Mouse (Mus musculus) CD4-positive helper T cell, adult 2 months (primary cell): ENCODE data around the gene Cenpx.

Experiments used
- DNase-seq: peaks from one replicate; pipeline ENCODE4 v3.0.0-alpha.2; 2012; ENCODE audit warnings: low read depth, missing footprints, low spot score

Cenpx gene

DNA sequence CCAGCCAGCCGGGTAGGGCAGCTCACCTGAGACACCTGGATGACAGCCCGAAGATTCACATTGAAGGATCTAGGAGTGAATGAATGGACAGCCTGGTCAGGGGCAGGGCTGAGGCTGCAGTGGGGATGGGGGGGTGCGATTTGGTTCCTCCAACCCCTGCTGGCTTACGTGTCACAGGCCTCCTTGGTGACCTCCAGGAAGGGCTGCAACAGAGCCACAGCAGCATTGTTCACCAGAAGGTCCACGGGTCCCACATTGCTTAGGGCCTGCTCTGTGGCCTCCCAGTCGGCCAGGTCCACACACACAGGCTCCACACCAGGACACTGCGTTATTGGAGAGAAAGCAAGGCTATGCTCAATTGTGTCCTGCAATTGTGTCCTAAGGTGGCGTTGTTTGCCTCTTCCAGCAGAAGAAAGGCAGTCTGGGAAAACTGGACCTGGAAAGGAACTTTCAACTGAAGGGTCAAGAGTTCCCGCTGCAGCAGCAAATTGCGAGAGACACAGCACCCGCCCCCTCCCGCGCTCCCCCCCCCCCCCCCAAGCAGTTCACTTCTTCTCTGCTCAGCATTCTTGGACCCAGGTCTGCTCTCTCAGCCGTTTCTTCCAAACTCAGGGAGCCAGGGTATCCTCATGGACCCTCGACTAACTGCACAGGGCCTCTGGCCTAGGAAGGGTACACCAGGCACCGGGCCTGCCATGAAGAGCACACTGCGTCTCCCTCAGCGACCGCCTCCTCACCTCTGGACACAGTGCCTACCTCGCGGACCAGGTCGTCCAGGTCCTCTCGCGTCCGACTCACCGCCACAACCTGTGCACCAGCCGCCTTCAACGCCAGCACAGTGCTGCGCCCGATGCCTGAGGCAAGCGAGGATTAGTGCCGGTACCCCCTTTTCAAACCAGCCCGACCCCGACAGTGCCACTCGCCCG lies 13.0 kb upstream of the Cenpx start:
- no peak for DNase-seq

- no peak for DNase-seq
Observed at GRCm38 (mm10) chr11:120723509-120723908, 10.0 kb upstream of the Cenpx start.

- DNase-seq = no peak
Observed at GRCm38 (mm10) chr11:120722761-120723382, 9.3 kb upstream of the Cenpx start.

DNA sequence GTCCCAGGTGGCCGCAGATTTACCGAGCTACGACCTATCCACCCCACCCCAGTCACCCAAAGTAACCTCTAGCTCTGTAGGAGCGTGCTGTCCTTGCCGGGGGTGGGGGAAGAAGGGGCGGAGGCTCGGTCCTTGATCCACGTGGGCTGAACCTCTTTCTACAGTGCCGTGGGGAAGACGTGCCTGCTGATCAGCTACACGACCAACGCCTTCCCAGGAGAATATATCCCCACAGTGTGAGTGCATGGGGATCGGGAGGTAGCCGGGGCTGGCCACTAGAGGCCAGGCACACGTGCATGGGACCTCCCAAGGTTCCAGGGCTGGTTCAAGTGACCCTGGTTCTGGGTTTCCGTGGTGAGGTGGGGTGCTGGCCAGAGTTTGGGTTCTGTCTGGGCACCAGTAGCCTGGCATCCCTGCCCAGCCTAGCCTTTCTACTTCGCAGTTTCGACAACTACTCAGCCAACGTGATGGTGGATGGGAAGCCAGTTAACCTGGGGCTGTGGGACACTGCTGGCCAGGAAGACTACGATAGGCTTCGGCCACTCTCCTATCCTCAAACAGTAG lies 8.6 kb upstream of the Cenpx start:
- DNase-seq = no peak

DNA sequence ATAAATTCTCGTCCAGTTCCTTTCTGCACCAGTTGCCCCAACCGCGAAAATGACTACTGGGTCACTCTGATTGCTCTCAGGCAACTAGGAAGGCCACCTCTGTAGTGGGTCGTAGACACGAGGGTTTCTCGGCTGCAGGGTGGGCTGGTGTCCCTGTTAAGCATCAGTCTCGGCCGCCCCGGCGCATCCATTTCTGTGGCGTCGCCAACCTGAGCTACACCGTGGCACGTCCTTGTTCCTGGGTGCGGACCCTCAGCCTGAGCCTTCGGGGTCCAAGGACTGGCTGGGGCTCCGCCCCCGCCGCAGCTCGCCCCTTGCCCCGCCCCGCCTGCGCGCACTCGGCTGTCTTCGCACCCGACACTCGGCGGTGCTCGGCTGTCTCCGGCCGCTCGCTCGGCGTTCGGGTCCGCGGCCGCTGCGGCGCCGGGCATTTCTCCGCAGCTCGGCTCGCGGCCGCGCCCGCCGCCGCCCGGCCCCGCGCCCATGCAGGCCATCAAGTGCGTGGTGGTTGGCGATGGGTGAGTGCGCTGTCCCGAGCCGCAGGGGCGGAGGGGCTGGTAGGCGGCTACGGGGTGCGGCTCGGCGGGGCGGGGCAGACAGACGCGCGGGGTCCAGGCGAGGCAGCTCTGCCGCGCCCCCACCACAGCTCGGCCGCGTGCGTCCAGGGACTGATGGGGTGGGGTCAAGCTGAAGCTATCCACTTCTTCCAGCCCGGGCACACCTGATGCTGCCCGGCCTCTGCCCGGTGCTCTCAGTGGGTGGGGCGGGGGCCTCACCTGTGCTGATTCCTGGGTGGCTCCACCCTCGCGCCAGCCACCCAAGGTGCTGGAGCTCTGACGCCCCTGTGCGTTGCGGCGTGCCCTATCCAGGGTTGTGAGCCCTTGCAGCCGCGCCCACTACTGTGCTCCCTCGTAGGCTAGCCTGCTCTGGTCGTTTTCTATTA lies 7.9 kb upstream of the Cenpx start, which contains the start of gene Rac3:
Gene Rac3, plus strand, starts transcription at position 347 of the 943 bp plus-strand sequence.
- peak; percentile 57 for DNase-seq

GRCm38 (mm10) chr11:120720450-120720849 lies 6.9 kb upstream of the Cenpx start:
- peak; percentile 90 for DNase-seq

DNA sequence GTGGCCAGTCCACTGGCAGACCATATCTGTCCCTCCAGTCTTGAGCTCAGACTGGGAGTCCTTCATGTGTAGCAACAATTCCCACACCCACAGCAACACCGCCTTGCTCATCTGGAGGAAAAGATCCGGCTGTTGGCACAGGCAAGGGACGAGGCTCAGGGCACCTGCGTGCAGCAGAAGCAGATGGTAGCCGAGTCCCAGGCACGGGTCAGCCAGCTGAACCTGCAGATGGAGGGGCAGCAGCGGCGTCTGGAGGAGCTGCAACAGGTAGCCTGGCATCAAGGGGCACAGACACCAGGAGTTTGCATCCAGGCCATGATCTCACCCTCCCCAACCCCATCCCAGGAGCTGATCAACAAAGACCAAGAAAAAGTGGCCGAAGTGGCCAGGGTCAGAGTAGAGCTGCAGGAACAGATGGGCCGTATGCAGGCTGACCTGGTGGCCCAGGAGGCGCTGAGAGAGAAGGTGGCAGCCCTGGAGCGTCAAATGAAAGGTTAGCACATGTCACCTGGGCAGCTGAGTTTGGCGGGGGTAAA lies 6.4 kb upstream of the Cenpx start:
- no peak for DNase-seq

DNA sequence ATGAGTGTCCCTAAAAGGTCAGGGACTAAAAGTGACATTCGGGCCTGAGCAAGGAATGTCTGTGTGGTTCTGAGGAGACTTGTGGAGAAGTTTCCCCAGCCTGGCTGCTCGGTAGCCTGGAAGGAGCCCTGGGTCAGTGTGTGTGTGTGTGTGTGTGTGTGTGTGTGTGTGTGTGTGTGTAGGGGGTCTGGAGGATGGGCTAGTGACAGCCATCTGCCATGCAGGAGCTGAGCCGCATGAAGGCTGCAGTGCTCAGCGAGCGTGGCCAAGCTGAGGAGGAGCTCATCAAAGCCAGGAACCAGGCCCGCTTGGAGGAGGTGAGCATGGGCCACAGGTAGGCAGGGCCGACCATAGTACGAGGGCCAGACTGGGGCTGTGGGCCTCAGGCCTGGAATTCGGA lies 5.7 kb upstream of the Cenpx start:
- DNase-seq = no peak

GRCm38 (mm10) chr11:120715131-120715530 lies 1.6 kb upstream of the Cenpx start:
- no peak for DNase-seq

GRCm38 (mm10) chr11:120714546-120714945 lies 1.0 kb upstream of the Cenpx start:
- no peak for DNase-seq

DNA sequence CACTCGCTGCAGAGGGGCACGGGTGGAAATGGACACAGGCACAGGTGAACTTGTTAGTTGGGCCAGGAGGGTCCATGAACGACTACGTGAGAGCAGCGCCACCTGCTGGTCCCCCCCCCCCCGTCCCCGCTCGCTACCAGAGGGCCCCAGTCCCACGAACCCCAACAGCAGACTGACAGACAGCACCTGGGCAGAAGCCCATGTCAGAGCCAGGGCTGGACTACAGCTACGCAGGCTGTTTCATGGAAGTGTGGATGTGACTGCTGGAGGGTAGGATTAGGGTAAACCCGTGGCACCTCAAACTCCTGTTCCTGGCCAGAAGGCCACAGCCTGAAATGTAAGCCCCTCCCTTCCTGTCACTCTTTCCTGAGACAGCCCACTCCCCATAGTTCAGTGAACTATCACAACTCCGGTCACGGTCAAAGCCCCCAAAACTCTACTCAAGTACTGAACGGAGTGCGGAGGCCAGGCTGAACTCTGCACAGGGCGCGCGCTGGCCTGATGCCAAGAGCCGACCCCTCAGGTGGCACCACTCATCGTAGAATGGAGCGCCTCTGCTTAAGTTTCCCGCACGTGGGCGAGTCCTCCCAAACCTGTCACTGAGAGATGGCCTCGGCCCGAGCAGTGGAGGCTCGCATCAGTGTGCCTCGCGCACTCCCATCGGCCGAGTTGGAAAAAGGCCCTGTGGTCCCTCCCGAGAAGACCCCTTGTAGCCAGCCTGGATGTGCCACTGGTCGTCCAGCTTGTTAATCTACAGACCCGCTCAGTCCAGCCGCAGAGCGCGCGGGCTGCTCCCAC lies 568 bp downstream of the Cenpx start:
- DNase-seq = peak; percentile 84

DNA sequence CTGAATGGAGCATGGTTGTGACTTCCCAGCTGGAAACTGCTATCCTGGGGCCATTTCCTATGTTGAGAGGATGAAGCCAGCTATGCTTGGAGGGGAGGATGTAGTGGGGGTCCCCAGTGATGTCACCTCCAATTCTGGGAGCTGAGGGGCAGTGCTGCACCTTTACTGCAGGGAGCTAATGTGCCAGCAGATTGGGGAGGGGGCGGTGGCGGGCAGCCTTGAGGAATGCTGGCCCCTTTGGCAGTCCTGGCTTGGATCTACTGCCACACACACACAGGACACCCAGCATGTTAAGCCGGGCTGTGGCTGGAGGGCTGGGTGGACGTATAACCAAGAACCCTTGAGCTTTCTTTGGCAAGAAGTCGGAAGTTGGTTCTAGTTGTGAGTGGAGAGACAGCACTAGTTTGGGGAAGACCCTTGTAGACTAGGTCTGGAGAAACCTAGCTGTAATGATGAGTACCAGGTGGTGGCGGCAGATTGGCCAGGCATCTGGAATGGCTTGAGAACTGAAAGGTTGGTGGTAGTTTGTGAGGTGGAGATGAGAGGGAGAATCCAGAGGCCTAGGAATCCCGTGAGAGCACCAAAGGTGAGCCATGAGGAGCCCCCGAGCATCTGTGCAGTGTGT lies 1.4 kb downstream of the Cenpx start:
- no peak for DNase-seq

DNA sequence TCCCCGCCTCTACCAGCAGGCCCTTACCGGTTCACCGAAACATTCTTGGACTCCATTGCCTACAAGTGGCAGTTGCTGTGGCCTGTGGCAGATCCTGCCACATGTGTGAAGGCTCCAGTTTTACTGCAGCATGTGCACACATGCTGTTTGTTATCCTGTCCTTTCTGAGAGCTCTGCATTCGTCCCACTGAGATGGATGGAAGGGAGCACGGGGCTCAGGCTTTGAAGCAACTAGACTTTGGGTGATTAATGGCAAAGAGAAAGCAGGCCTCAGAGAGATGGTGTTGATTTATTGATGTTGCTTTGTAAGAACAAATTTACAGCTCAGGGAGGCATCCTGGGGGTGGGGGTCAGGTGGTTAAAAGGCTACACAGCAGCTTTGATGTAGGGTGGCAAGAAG lies 2.9 kb downstream of the Cenpx start:
- no peak for DNase-seq

- DNase-seq = no peak
Observed at GRCm38 (mm10) chr11:120709551-120709950, 4.0 kb downstream of the Cenpx start.

DNA sequence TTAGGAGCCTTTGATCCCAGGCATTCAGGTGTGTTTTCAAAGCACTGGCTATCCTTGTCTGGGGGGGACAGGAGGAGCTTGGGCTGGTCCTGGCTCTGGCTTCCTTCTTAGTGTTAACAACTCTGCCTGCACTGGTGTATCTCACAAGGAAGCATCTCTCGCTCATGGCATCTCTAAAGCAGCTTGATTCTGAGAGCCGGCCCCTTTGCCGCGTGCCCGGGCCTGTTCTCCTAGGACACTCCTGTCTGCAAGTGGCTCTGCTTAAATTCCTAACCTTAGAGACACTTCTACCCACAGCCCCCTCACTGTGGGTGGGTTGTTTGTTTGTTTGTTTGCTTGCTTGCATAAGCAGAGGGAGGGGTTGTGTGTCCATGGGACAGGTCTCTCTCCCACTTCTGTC lies 5.6 kb downstream of the Cenpx start:
- DNase-seq = no peak

GRCm38 (mm10) chr11:120707225-120707624 lies 6.3 kb downstream of the Cenpx start:
- no peak for DNase-seq

DNA sequence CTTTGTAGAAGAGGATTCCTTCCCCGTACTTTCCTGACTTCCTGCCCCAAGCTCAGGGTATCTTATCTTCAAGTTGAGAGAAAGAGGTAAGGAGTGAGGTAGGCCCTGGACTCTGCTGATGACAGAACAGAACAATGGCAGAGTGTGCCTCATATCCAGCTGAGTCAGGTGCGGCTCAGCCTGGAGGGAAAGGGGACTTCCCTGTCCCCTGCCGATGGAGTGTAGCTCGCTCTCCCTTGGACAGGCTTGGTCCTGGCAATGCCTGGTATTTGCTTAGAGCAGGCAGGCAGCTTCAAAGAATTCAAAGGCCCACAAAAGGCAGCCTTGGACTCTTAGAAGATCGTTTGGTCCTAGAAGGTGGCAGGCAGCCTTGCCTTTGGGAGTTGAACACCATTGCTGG lies 7.4 kb downstream of the Cenpx start:
- no peak for DNase-seq

DNA sequence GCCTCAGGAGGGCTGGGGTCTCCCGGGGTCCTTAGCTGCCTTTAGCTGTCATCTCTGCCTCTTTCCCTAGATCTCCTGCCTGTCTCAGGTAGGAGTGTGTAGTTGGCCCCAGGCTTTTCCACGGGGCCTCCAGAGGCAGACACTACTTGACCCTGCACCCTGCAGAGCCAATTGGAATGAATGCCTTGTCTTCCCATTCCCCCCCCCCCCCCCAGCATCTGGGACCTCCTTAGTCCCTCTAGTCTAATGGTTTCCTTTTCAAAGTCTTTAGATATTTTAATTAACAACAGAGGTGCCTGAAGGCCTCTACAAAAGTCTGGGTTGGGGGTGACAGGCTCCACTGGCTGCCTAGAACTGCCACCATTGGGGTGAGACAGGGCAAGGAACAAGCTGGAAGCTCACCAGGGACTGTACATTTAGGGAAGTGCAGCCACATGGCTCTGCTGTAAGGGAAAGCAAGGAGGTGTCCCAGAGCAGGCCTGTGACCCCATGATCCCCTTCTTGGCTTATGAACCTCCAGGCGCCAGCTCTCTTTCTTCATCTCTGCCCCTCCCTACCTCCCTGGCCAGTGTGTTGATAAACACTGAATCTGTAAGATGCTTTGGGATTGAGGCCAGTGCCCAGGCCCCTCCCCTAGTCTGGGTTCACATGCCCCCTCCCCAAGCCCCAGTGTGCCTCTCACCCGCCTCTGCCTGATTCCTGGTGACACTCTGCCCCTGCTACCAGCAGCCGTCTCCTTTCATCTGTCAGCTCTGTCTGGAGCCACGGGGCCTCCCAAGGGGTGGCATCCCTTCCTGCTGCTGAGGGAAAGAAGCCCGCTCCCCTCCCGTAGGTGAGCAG lies 8.8 kb downstream of the Cenpx start:
- no peak for DNase-seq
